Mouse (Mus musculus): Measurements from ENCODE around the gene Tmem107.

Tmem107 gene

GRCm38 (mm10) chr11:69059357-69059974 is 11.1 kb upstream of the Tmem107 start, which contains the start of gene Borcs6:
Borcs6 (plus strand) TSS chr11:69059717.
- DNase-seq (ENCODE audit: extremely low spot score, low read depth, low spot score), result no peak

DNA sequence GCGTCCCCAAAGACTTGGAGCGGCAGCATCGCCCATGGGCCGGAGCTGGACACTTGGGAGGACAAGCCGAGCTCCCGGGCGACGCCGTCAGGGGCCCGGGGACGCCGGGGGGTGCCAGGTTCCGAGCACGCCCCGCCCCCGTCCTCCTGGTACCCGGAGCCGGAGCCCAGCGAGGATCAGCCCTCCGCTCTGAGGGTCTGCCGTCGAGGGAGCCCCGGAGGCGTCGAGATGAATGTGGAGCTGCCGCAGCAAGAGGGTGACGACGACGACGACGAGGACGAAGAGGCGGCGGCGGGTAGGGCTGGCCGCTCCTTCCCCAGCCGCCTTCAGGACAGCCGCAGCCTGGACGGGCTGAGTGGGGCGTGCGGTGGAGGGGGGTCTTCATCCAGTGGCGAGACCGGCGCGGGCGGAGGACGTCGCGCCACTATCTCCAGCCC is 10.6 kb upstream of the Tmem107 start:
- DNase-seq (ENCODE audit: extremely low spot score, low read depth, low spot score), result no peak

- no peak for DNase-seq (ENCODE audit: extremely low spot score, low read depth, low spot score)
These were observed 10.0 kb upstream of the Tmem107 start for GRCm38 (mm10) chr11:69060448-69061254.

DNA sequence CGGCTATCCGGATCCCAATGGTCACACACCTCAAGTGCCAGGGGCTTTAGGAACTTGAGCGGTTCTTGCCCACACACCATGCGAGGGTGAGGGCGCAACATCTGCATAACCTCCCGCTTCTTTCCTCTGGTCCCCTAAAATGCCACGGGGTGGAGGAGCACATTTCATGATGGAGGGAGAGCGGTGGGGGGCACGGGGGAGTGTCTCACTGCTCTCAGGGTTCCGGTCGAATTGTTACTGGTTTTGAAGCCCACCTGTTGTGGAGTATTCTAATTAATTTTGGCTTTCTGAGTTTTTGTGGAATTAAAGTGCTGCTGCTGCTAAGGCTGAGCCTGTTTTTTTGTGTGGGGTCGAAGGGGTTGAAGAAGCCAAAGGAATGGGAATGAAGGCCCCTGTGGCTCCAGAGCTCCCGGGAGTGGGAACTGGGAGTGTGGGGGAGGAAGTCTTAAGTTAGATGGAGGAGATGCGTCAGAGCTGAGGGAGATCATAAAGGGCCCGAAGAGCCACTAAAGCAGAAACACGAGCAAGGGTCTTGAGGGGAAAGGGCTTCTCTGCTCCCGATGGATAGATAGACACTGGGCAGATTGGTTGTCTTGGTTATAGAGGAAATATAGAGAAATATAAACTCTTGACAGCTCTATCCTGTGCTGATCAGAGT is 9.2 kb upstream of the Tmem107 start:
- DNase-seq (ENCODE audit: extremely low spot score, low read depth, low spot score), result no peak

- no peak for DNase-seq (ENCODE audit: extremely low spot score, low read depth, low spot score)
These were observed 8.3 kb upstream of the Tmem107 start for GRCm38 (mm10) chr11:69062194-69062760.

DNA sequence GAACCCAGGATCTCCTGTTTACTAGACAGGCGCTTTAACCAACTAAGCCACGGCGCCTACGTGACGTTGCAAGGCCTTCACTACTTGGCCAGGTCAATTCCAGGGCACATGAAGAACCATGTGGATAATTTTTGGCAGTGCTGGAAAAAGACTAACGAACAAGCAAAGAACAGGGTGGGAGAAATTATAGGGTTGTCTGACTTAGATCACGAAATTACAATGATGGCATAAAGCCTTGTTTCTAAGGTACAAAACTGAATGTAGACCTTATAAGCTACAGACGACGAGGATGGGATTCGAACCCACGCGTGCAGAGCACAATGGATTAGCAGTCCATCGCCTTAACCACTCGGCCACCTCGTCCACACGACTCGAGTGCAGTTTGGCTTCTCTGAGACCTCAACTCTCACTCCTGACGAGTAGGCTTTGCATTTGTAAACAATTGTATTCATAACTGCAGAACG is 7.8 kb upstream of the Tmem107 start:
- no peak for DNase-seq (ENCODE audit: extremely low spot score, low read depth, low spot score)

GRCm38 (mm10) chr11:69063413-69064201 is 7.0 kb upstream of the Tmem107 start:
- DNase-seq (ENCODE audit: extremely low spot score, low read depth, low spot score), result no peak

GRCm38 (mm10) chr11:69064259-69065133 is 6.1 kb upstream of the Tmem107 start:
- DNase-seq (ENCODE audit: extremely low spot score, low read depth, low spot score), result no peak

DNA sequence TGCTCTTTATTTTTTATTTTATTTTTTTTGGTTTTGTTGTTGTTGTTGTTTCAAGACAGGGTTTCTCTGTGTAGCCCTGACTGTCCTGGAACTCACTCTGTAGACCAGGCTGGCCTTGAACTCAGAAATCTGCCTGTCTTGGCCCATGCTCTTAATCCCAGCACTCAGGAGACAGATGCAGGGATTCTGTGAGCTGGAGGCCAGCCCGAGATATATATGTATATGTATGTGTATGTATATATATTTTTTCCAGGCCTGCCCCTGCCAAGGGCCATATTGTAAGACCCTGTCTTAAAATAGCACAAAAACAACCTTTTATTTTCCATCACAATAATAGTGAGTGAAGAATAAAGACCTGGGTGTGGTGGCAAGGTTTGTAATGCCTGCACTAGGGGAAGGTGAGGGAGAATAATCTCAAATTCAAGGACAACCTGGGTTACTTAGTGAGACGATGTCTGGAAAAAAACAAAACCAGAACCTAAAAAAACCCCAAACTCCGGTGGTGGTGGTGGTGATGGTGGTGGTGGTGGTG is 5.1 kb upstream of the Tmem107 start:
- DNase-seq (ENCODE audit: extremely low spot score, low read depth, low spot score), result no peak

DNA sequence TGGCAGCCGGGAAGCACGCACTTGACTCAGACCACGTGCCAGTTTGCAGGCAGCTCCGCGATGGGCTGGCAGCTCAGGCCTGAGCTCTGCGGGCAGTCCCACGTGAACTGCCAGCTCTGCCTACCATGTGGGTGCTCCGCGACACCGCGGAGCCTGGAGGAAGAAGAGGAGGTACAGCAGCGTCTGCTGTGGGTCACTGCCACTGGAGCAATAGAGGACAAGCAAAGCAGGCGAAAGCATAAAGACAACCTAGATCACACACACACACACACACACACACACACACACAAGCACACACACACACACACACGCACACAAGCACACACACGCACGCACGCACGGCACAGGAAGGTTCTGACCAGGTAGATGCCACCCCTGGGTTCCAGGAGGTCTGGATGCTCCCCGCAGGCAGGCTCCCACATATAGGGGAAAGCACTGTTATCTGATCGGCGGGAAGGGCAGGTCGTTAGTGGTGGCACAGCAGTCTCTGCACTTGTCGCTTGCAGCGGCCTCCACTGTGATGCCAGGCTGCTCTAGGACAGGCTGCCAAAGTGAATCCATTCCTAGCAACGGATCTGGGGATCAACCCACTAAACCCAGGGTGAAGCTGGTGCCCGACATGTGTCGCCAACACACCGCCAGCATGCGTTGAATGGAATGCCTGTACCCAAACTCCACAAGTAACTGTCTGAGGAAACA is 4.3 kb upstream of the Tmem107 start:
- no peak for DNase-seq (ENCODE audit: extremely low spot score, low read depth, low spot score)

DNA sequence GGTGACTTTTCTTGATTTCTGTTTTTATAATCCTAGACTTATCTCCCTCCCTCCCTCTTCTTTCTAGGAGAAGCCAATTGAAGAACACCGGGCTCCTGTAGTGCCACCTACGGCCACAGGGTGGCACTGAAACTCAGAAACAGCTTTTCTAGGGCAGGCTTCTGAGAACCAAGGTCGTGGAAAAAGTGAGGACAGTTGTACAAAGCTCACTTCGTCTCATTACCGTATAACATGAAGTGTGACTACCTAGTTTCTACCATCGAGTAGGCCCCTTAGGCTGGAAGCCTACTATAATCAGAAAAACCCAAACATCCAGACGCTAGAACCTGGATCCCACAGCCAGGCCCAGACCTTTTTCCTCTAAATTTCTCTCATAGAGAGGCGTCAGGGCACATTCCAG is 3.6 kb upstream of the Tmem107 start:
- DNase-seq (ENCODE audit: extremely low spot score, low read depth, low spot score), result no peak

DNA sequence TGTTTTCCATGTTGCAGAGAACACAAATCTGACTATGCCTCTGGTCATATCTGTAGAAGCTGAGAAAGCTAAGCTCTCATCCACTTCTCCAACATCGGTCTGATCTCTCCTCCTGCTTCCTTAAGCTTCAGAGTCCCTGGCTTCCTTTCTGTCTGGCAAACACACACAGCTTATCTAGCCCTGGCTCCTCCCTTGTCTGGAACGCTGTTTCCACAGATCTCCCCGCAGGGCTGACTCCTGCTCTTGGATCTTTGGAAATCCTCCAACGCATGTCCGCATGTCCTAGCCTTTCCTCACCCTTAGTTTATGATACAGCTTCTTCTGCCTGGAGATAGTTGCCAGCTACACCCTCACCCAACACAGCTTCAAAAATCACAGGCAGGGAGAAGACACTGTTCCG is 3.0 kb upstream of the Tmem107 start:
- DNase-seq (ENCODE audit: extremely low spot score, low read depth, low spot score), result no peak

- DNase-seq (ENCODE audit: extremely low spot score, low read depth, low spot score), result no peak
These were observed 513 bp upstream of the Tmem107 start for GRCm38 (mm10) chr11:69070093-69070492.

GRCm38 (mm10) chr11:69071262-69071661 is 656 bp downstream of the Tmem107 start:
- DNase-seq (ENCODE audit: extremely low spot score, low read depth, low spot score), result no peak

- no peak for DNase-seq (ENCODE audit: extremely low spot score, low read depth, low spot score)
These were observed 1.6 kb downstream of the Tmem107 start for GRCm38 (mm10) chr11:69072234-69072633.

DNA sequence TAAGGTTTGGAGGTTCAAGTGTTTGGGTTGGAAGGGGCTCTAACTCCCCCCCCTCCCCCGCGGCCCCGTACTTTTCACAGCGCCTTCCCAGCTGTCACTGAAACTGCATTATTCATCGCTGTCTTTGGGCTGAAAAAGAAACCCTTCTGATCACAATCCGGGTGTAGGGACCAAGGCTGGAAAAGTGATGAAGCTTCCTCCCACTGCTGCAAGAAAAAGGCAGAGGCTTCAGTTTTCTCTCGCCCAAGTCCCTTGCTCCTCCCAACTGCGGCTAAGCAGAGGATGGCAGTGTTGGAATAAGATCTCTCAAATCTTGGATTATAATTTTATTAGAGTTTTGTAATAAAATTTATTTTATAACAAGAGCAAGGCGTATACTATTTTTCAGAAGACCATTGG is 2.1 kb downstream of the Tmem107 start:
- DNase-seq (ENCODE audit: extremely low spot score, low read depth, low spot score), result no peak

DNA sequence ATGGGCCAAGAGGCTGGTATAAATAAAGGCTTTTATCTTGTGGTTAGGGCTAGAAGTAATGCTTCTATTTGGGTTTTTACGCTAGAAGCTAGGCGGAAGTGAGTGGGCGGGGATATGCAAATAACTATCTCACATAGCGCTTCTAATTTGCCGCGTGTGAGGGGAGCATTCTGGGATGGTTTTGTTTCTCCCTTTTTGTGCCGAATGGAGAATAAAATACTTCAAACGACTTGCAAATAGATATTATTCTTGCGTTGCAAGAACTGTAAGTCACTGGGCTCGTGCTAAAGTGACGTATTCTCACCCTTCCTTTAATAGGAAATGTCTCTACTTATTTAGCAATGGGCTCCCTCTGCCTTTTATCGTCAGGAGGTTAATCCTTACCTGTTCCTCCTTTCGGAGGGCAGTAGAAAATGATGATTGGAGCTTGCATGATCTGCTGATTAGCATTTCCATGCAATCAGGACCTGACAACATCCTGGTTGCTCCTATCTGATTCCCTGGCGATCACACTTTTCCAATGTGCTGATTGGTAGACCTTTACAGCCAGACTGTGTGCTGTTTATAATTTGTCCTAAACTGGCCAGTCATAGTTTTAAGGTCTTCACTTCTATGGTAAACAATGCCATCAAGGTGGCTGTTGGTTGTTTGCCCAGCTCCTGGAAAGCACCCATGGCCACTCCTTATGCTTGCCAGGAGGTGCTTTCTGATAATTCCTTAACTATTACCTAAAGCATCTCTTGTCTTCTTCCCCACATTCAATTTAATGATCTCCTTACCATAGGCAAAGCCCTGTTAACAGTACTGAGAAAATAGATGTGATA is 2.7 kb downstream of the Tmem107 start:
- peak; percentile 98 for DNase-seq (ENCODE audit: extremely low spot score, low read depth, low spot score)

Measured in hindlimb bud, embryonic 11.5 days (tissue).